Comparison of ENCODE assay signal across 7 mouse cellular contexts in genomic region chr10:7954627-7954988, GRCm38 (mm10). TPM values are rescaled to one million over a fixed set of nuclear protein-coding genes. Genes with fewer than 3 reads are reported as not detected.
DNase-seq lines count a peak whose midpoint lies in the region; ATAC-seq and TF ChIP-seq lines count a peak whose summit lies in the region.

No protein-coding gene starts in this region.

- H3K27me3 ChIP-seq in midbrain, embryonic 12.5 days: no peaks in the 10 kb centered on the region

- H3K36me3 ChIP-seq in midbrain, embryonic 12.5 days: no peaks in the 10 kb centered on the region

- peak overlapping the region; percentile 85 for H3K4me2 ChIP-seq in midbrain, embryonic 12.5 days (replicated peaks)

- no peak for ATAC-seq in midbrain, embryonic 12.5 days (ENCODE audit: low FRiP score, low read depth)

- peak overlapping the region; percentile 100; the same call in 1 of the 2 replicates for H3K27ac ChIP-seq in midbrain, embryonic 12.5 days (replicated peaks)

- H3K9ac ChIP-seq in midbrain, embryonic 12.5 days (replicated peaks): peak overlapping the region; percentile 99

- no peaks in the 10 kb centered on the region for H3K9me3 ChIP-seq in midbrain, embryonic 12.5 days

- intact Hi-C loops in heart, postnatal 10 days (cut with DNase I): loop anchor here (2.0 to 10.0 kb wide), 2 partner anchors 18 to 270 kb away; partner anchors contain the start of genes Lats1 and Pcmt1

- WGBS in lung, adult 2 months: 1% methylated on average over 5 of the region's 5 CpGs
- WGBS in midbrain, embryonic 12.5 days: under 1% methylated on average over 5 of the region's 5 CpGs

- peak overlapping the region; percentile 95 for H3K4me3 ChIP-seq in lung, adult 2 months (replicated peaks; ENCODE audit: extremely low read depth, low read depth, low read length)
- peak overlapping the region; percentile 98 for H3K4me3 ChIP-seq in midbrain, embryonic 12.5 days

- DNase-seq in lung, adult 2 months: no peak
- DNase-seq in lung, adult 18-20 months: no peak
- DNase-seq in c-Kit-positive CD71-positive TER-119-negative erythroid progenitor cells, embryonic 14.5 days (ENCODE audit: low read depth): peak; percentile 25
- DNase-seq in heart, postnatal 10 days: peak; percentile 17 to 26
- no peak for DNase-seq in spleen, postnatal 14 days (ENCODE audit: low spot score in 2 of 2)
- DNase-seq in urinary bladder, postnatal 10 days (ENCODE audit: low spot score): no peak

- TF ChIP-seq CTCF in lung, adult 2 months (IDR thresholded peaks at IDR 0.05; ENCODE audit: insufficient read depth, low read length): no peak

- H3K4me1 ChIP-seq in lung, adult 2 months (ENCODE audit: control insufficient read depth, insufficient read depth, low read length): peaks cover 8% of the 10 kb centered on the region
- peaks cover 18% of the 10 kb centered on the region for H3K4me1 ChIP-seq in midbrain, embryonic 12.5 days

- TF ChIP-seq POLR2A in lung, adult 2 months (IDR thresholded peaks at IDR 0.05; ENCODE audit: borderline replicate concordance, extremely low read depth, low read depth, low read length): no peak

RNA-seq across cellular contexts. Expression of gene Tab2, which starts 1.4 kb away (rescaled TPM):
- polyA plus RNA-seq in lung, adult 2 months (2012; rRNA removed): 29.2 and 39.0 TPM in 2 replicates
- total RNA-seq in heart, postnatal 10 days (2021): 10 to 100 TPM; 54.9 to 55.7 TPM
- 20.2 and 21.5 TPM in 2 replicates for polyA plus RNA-seq in midbrain, embryonic 12.5 days (2016; fragmentation: Nextera tagmentation; extraction: Ambion mirVana)

Comparison
In these comparisons a context has a peak if more than half of its experiments do, and no peak if none do; other contexts are left out.
1. DNase-seq: peak in c-Kit-positive CD71-positive TER-119-negative erythroid progenitor cells, embryonic 14.5 days (single experiment) and heart, postnatal 10 days (2 of 2); none in lung, adult 2 months (single experiment), lung, adult 18-20 months (0 of 2), spleen, postnatal 14 days (0 of 2) and urinary bladder, postnatal 10 days (single experiment).